In genomic region chr9:50500467-50500973, GRCm38 (mm10) we compare ENCODE assay signal across 8 mouse cellular contexts. TPM values are rescaled to one million over a fixed set of nuclear protein-coding genes. Genes with fewer than 3 reads are reported as not detected.
DNase-seq lines count a peak whose midpoint lies in the region; ATAC-seq and TF ChIP-seq lines count a peak whose summit lies in the region.

No protein-coding gene starts in this region.

- 39% methylated on average over 15 of the region's 15 CpGs for WGBS in liver, adult 2 months
- WGBS in embryonic facial prominence, embryonic 14.5 days: 65% methylated on average over 15 of the region's 15 CpGs
- WGBS in limb, embryonic 11.5 days: 67% methylated on average over 15 of the region's 15 CpGs
- 59% methylated on average over 15 of the region's 15 CpGs for WGBS in neural tube, embryonic 15.5 days

- H3K79me2 ChIP-seq in liver, adult 2 months (ENCODE audit: control insufficient read depth, insufficient read depth, low read length): 0 out of 2 replicates have a peak, but pooled peaks cover 3% of the 10 kb centered on the region

- peak overlapping the region; percentile 43 for H3K27ac ChIP-seq in liver, adult 2 months (replicated peaks; ENCODE audit: insufficient read depth, low read depth, low read length)
- H3K27ac ChIP-seq in embryonic facial prominence, embryonic 14.5 days (replicated peaks; ENCODE audit: low read depth, low read length): no peak overlapping the region
- H3K27ac ChIP-seq in limb, embryonic 11.5 days (replicated peaks; ENCODE audit: low read depth, low read length): no peak overlapping the region
- peak overlapping the region; percentile 75; the same call in 1 of the 2 replicates for H3K27ac ChIP-seq in neural tube, embryonic 15.5 days (replicated peaks)

- no peak for DNase-seq in liver, adult 2 months (ENCODE audit: extremely low read depth, low read depth, low spot score)
- no peak for DNase-seq in liver
- no peak for DNase-seq in embryonic facial prominence, embryonic 14.5 days (ENCODE audit: low spot score)
- DNase-seq in limb, embryonic 11.5 days (ENCODE audit: low spot score): no peak
- no peak for DNase-seq in ovary, postnatal 14 days (ENCODE audit: low spot score)
- DNase-seq in ovary, postnatal 10 days (ENCODE audit: low spot score): no peak
- DNase-seq in layer of hippocampus, postnatal 36 days: no peak

- no peaks in the 10 kb centered on the region for H3K27me3 ChIP-seq in liver, adult 2 months (ENCODE audit: control insufficient read depth, insufficient read depth, low read length)
- H3K27me3 ChIP-seq in embryonic facial prominence, embryonic 14.5 days (replicated peaks; ENCODE audit: control insufficient read depth, insufficient read depth, low read length): no peaks in the 10 kb centered on the region
- H3K27me3 ChIP-seq in limb, embryonic 11.5 days (ENCODE audit: control insufficient read depth, insufficient read depth, low read length): no peaks in the 10 kb centered on the region
- H3K27me3 ChIP-seq in neural tube, embryonic 15.5 days (replicated peaks): no peaks in the 10 kb centered on the region

- H3K36me3 ChIP-seq in liver, adult 2 months (ENCODE audit: control insufficient read depth, insufficient read depth, low read length): no peaks in the 10 kb centered on the region
- no peaks in the 10 kb centered on the region for H3K36me3 ChIP-seq in embryonic facial prominence, embryonic 14.5 days (ENCODE audit: control insufficient read depth, insufficient read depth, low read length)
- H3K36me3 ChIP-seq in limb, embryonic 11.5 days (ENCODE audit: control insufficient read depth, insufficient read depth, low read length): no peaks in the 10 kb centered on the region
- no peaks in the 10 kb centered on the region for H3K36me3 ChIP-seq in neural tube, embryonic 15.5 days

- TF ChIP-seq CTCF in liver, adult 2 months (IDR thresholded peaks at IDR 0.05; ENCODE audit: low read depth, low read length): no peak

- peaks cover 12% of the 10 kb centered on the region for H3K4me1 ChIP-seq in liver, adult 2 months (ENCODE audit: control insufficient read depth, insufficient read depth, low read length)
- peaks cover 12% of the 10 kb centered on the region for H3K4me1 ChIP-seq in embryonic facial prominence, embryonic 14.5 days (ENCODE audit: control insufficient read depth, insufficient read depth, low read length)
- H3K4me1 ChIP-seq in limb, embryonic 11.5 days (ENCODE audit: control insufficient read depth, insufficient read depth, low read length): no peaks in the 10 kb centered on the region
- peaks cover 7% of the 10 kb centered on the region; the same call in 1 of the 2 replicates for H3K4me1 ChIP-seq in neural tube, embryonic 15.5 days

- peak overlapping the region; percentile 58 for H3K4me3 ChIP-seq in liver, adult 2 months (ENCODE audit: insufficient read depth, low read depth, low read length)
- H3K4me3 ChIP-seq in embryonic facial prominence, embryonic 14.5 days (ENCODE audit: low read depth, low read length): 0 out of 2 replicates have a peak overlapping the region, but pooled peaks have one; percentile 33
- H3K4me3 ChIP-seq in limb, embryonic 11.5 days (ENCODE audit: low read depth, low read length): no peak overlapping the region
- H3K4me3 ChIP-seq in neural tube, embryonic 15.5 days (replicated peaks): peak overlapping the region; percentile 34

- no peaks in the 10 kb centered on the region for H3K9me3 ChIP-seq in embryonic facial prominence, embryonic 14.5 days (ENCODE audit: control insufficient read depth, low read length)
- H3K9me3 ChIP-seq in limb, embryonic 11.5 days (ENCODE audit: control insufficient read depth, low read length): no peaks in the 10 kb centered on the region
- no peaks in the 10 kb centered on the region for H3K9me3 ChIP-seq in neural tube, embryonic 15.5 days (replicated peaks)

- no peak for ATAC-seq in embryonic facial prominence, embryonic 14.5 days (ENCODE audit: low read depth)
- ATAC-seq in limb, embryonic 11.5 days (ENCODE audit: insufficient number of reproducible peaks, low FRiP score, low TSS enrichment, low read depth): no peak
- peak; percentile 17; the same call in 1 of the 2 replicates for ATAC-seq in neural tube, embryonic 15.5 days (ENCODE audit: low FRiP score)

- peak overlapping the region; percentile 41; the same call in 1 of the 2 replicates for H3K9ac ChIP-seq in liver, adult 2 months (ENCODE audit: low read depth, low read length)
- H3K9ac ChIP-seq in embryonic facial prominence, embryonic 14.5 days (ENCODE audit: low read depth, low read length): no peak overlapping the region
- H3K9ac ChIP-seq in limb, embryonic 11.5 days (ENCODE audit: low read length): no peak overlapping the region
- 0 out of 2 replicates have a peak overlapping the region, but pooled peaks have one; percentile 37 for H3K9ac ChIP-seq in neural tube, embryonic 15.5 days (replicated peaks)

- TF ChIP-seq POLR2A in liver, adult 2 months (IDR thresholded peaks at IDR 0.05; ENCODE audit: extremely low read depth, insufficient read depth, low read length): no peak

- H3K4me2 ChIP-seq in embryonic facial prominence, embryonic 14.5 days (ENCODE audit: low read depth, low read length): peak overlapping the region; percentile 53
- H3K4me2 ChIP-seq in limb, embryonic 11.5 days (ENCODE audit: low read depth, severe bottlenecking): peak overlapping the region; percentile 26; the same call in 1 of the 2 replicates
- H3K4me2 ChIP-seq in neural tube, embryonic 15.5 days: peak overlapping the region; percentile 54

RNA-seq across cellular contexts. Expression of gene Plet1, which starts 6.2 kb away (rescaled TPM):
- total RNA-seq in liver, adult 2 months (2014; rRNA removed): 0.37 and 0.47 TPM in 2 replicates
- 0.73 and 0.86 TPM in 2 replicates for polyA plus RNA-seq in liver, adult 2 months (2012; rRNA removed)
- 2.7 and 7.1 TPM in 2 replicates for polyA plus RNA-seq in embryonic facial prominence, embryonic 14.5 days (2014; fragmentation: Nextera tagmentation; extraction: Ambion mirVana)
- polyA plus RNA-seq in limb, embryonic 11.5 days (2014; fragmentation: Nextera tagmentation; extraction: Ambion mirVana): 0.28 and 0.35 TPM in 2 replicates
- 0.72 and 2.1 TPM in 2 replicates for polyA plus RNA-seq in neural tube, embryonic 15.5 days (2015; fragmentation: Nextera tagmentation; extraction: Ambion mirVana)
- total RNA-seq in layer of hippocampus, postnatal 36 days (2021): not detected

RNA-seq across cellular contexts. Expression of gene Pts, which starts 28.0 kb away (rescaled TPM):
- 82.9 and 103 TPM in 2 replicates for total RNA-seq in liver, adult 2 months (2014; rRNA removed)
- polyA plus RNA-seq in liver, adult 2 months (2012; rRNA removed): 25.5 and 34.4 TPM in 2 replicates
- polyA plus RNA-seq in embryonic facial prominence, embryonic 14.5 days (2014; fragmentation: Nextera tagmentation; extraction: Ambion mirVana): 61.3 and 63.3 TPM in 2 replicates
- polyA plus RNA-seq in limb, embryonic 11.5 days (2014; fragmentation: Nextera tagmentation; extraction: Ambion mirVana): 55.3 and 58.0 TPM in 2 replicates
- 109 and 113 TPM in 2 replicates for polyA plus RNA-seq in neural tube, embryonic 15.5 days (2015; fragmentation: Nextera tagmentation; extraction: Ambion mirVana)
- total RNA-seq in layer of hippocampus, postnatal 36 days (2021): 10 to 100 TPM; 34.4 to 39.3 TPM

RNA-seq across cellular contexts. Expression of gene Il18, which starts 54.1 kb away (rescaled TPM):
- 27.1 and 32.8 TPM in 2 replicates for total RNA-seq in liver, adult 2 months (2014; rRNA removed)
- 11.1 and 15.4 TPM in 2 replicates for polyA plus RNA-seq in liver, adult 2 months (2012; rRNA removed)
- polyA plus RNA-seq in embryonic facial prominence, embryonic 14.5 days (2014; fragmentation: Nextera tagmentation; extraction: Ambion mirVana): 6.1 and 7.7 TPM in 2 replicates
- polyA plus RNA-seq in limb, embryonic 11.5 days (2014; fragmentation: Nextera tagmentation; extraction: Ambion mirVana): 0.85 and 0.88 TPM in 2 replicates
- 16.8 and 18.2 TPM in 2 replicates for polyA plus RNA-seq in neural tube, embryonic 15.5 days (2015; fragmentation: Nextera tagmentation; extraction: Ambion mirVana)
- 10 to 100 TPM; 24.4 to 26.7 TPM for total RNA-seq in layer of hippocampus, postnatal 36 days (2021)

RNA-seq across cellular contexts. Expression of gene Bco2, which starts 54.5 kb away (rescaled TPM):
- 18.7 and 24.3 TPM in 2 replicates for total RNA-seq in liver, adult 2 months (2014; rRNA removed)
- 6.0 and 8.8 TPM in 2 replicates for polyA plus RNA-seq in liver, adult 2 months (2012; rRNA removed)
- 0.15 and 0.16 TPM in 2 replicates for polyA plus RNA-seq in embryonic facial prominence, embryonic 14.5 days (2014; fragmentation: Nextera tagmentation; extraction: Ambion mirVana)
- 0.16 and 0.17 TPM in 2 replicates for polyA plus RNA-seq in limb, embryonic 11.5 days (2014; fragmentation: Nextera tagmentation; extraction: Ambion mirVana)
- polyA plus RNA-seq in neural tube, embryonic 15.5 days (2015; fragmentation: Nextera tagmentation; extraction: Ambion mirVana): 0.15 and 0.41 TPM in 2 replicates
- 1 to 10 TPM; 2.7 to 4.0 TPM for total RNA-seq in layer of hippocampus, postnatal 36 days (2021)

Comparison
In these comparisons a context has a peak if more than half of its experiments do, and no peak if none do; other contexts are left out.
1. H3K27ac ChIP-seq: peak in liver, adult 2 months (single experiment) and neural tube, embryonic 15.5 days (single experiment); none in embryonic facial prominence, embryonic 14.5 days (single experiment) and limb, embryonic 11.5 days (single experiment).
2. H3K9ac ChIP-seq: peak in liver, adult 2 months (single experiment) and neural tube, embryonic 15.5 days (single experiment); none in embryonic facial prominence, embryonic 14.5 days (single experiment) and limb, embryonic 11.5 days (single experiment).
3. Peak in every context shown above with its lines, with median percentiles within 50 percentile points of each other: H3K4me2 ChIP-seq.